Mouse (Mus musculus): ENCODE measurements around the gene Mblac1. TPM values are rescaled to one million over a fixed set of nuclear protein-coding genes. Genes with fewer than 3 reads are reported as not detected.
"Not testable (repeated sequence)": the region's sequence is repeated elsewhere in the genome, so short reads cannot be mapped to it uniquely, and the experiment has no call there.

Gene Mblac1
- polyA plus RNA-seq, 1 experiment: not detected

- Histone ChIP-seq H3K27ac (ENCODE audit: insufficient read depth, low read depth, low read length) (no peak overlapping the region), H3K4me3 (ENCODE audit: insufficient read depth, low read depth, low read length) (no peak overlapping the region), H3K4me1 (ENCODE audit: control insufficient read depth, insufficient read depth, low read length) (peaks cover 3% of the 10 kb centered on the region; the same call in 1 of the 2 replicates)
- WGBS: 0% methylated on average over 1 of the region's 1 CpGs
- no peak for TF ChIP-seq POLR2A (IDR thresholded peaks at IDR 0.05; ENCODE audit: insufficient read depth, low read depth, low read length)
- no peak for TF ChIP-seq CTCF (IDR thresholded peaks at IDR 0.05; ENCODE audit: insufficient read depth, low read depth, low read length)
These were observed 5.5 kb downstream of the Mblac1 start for GRCm38 (mm10) chr5:138199576-138199975.

- H3K4me1 ChIP-seq (ENCODE audit: control insufficient read depth, insufficient read depth, low read length): no peaks in the 10 kb centered on the region
- no peak for TF ChIP-seq CTCF (IDR thresholded peaks at IDR 0.05; ENCODE audit: insufficient read depth, low read depth, low read length)
- TF ChIP-seq POLR2A (IDR thresholded peaks at IDR 0.05; ENCODE audit: insufficient read depth, low read depth, low read length): no peak
- H3K27ac ChIP-seq (ENCODE audit: insufficient read depth, low read depth, low read length): no peak overlapping the region
- no peak overlapping the region for H3K4me3 ChIP-seq (ENCODE audit: insufficient read depth, low read depth, low read length)
- 93% methylated on average over 3 of the region's 3 CpGs for WGBS
These were observed 8.0 kb downstream of the Mblac1 start for GRCm38 (mm10) chr5:138202086-138202485.

- Histone ChIP-seq H3K27ac (ENCODE audit: insufficient read depth, low read depth, low read length) (no peak overlapping the region), H3K4me1 (ENCODE audit: control insufficient read depth, insufficient read depth, low read length) (no peaks in the 10 kb centered on the region), H3K4me3 (ENCODE audit: insufficient read depth, low read depth, low read length) (no peak overlapping the region)
- TF ChIP-seq POLR2A (IDR thresholded peaks at IDR 0.05; ENCODE audit: insufficient read depth, low read depth, low read length): no peak
- WGBS: 78% methylated on average over 1 of the region's 1 CpGs
These were observed 13.1 kb downstream of the Mblac1 start for GRCm38 (mm10) chr5:138207253-138207652.

DNA sequence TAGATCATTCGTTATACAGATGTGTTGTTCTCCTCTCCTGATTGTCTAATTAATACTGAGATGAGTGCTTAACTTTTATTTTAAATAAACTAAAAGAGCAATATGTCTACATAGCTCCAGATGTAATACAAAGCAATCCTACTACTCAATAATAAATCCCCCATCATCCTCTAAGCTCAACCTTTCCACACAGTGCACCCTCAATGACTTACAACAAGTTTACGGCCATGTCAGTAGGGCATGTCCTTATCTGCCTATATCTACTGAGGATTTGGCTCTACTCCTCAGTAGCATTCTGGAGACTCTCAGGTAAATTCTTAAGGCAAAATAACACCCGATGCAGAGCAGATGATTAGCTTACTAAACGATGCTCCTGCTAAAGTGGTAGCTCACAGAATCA, 13.8 kb downstream of the Mblac1 start:
- H3K4me3 ChIP-seq (ENCODE audit: insufficient read depth, low read depth, low read length): no peak overlapping the region
- WGBS: 85% methylated on average over 4 of the region's 4 CpGs
- no peaks in the 10 kb centered on the region for H3K4me1 ChIP-seq (ENCODE audit: control insufficient read depth, insufficient read depth, low read length)
- no peak for TF ChIP-seq POLR2A (IDR thresholded peaks at IDR 0.05; ENCODE audit: insufficient read depth, low read depth, low read length)
- no peak for TF ChIP-seq CTCF (IDR thresholded peaks at IDR 0.05; ENCODE audit: insufficient read depth, low read depth, low read length)
- H3K27ac ChIP-seq (ENCODE audit: insufficient read depth, low read depth, low read length): no peak overlapping the region

GRCm38 (mm10) chr5:138216632-138217031, 22.5 kb downstream of the Mblac1 start:
- WGBS: 91% methylated on average over 13 of the region's 13 CpGs

GRCm38 (mm10) chr5:138219864-138220263, 25.8 kb downstream of the Mblac1 start:
- WGBS: 45% methylated on average over 2 of the region's 2 CpGs
- no peaks in the 10 kb centered on the region for H3K4me1 ChIP-seq (ENCODE audit: control insufficient read depth, insufficient read depth, low read length)
- no peak for TF ChIP-seq POLR2A (IDR thresholded peaks at IDR 0.05; ENCODE audit: insufficient read depth, low read depth, low read length)
- no peak for TF ChIP-seq CTCF (IDR thresholded peaks at IDR 0.05; ENCODE audit: insufficient read depth, low read depth, low read length)
- no peak overlapping the region for H3K27ac ChIP-seq (ENCODE audit: insufficient read depth, low read depth, low read length)
- H3K4me3 ChIP-seq (ENCODE audit: insufficient read depth, low read depth, low read length): no peak overlapping the region

More at GRCm38 (mm10) chr5:138216632-138217031, 22.5 kb downstream of the Mblac1 start:
- not testable (repeated sequence) for H3K4me3 ChIP-seq (ENCODE audit: insufficient read depth, low read depth, low read length); H3K4me1 ChIP-seq (ENCODE audit: control insufficient read depth, insufficient read depth, low read length); H3K27ac ChIP-seq (ENCODE audit: insufficient read depth, low read depth, low read length)

- 22% methylated on average over 4 of the region's 4 CpGs for whole genome bisulfite sequencing
- Histone ChIP-seq H3K27ac (ENCODE audit: insufficient read depth, low read depth, low read length) (no peak overlapping the region), H3K4me1 (ENCODE audit: control insufficient read depth, insufficient read depth, low read length) (no peaks in the 10 kb centered on the region), H3K4me3 (ENCODE audit: insufficient read depth, low read depth, low read length) (no peak overlapping the region)
- 0 out of 2 replicates have a peak, but pooled peaks have one; percentile 31 for TF ChIP-seq CTCF (IDR thresholded peaks at IDR 0.05; ENCODE audit: insufficient read depth, low read depth, low read length)
- no peak for TF ChIP-seq POLR2A (IDR thresholded peaks at IDR 0.05; ENCODE audit: insufficient read depth, low read depth, low read length)
These were observed 28.0 kb downstream of the Mblac1 start for GRCm38 (mm10) chr5:138222111-138222510.

GRCm38 (mm10) chr5:138223287-138223686, 29.2 kb downstream of the Mblac1 start:
- 35% methylated on average over 3 of the region's 3 CpGs for WGBS
- H3K4me3 ChIP-seq (ENCODE audit: insufficient read depth, low read depth, low read length): no peak overlapping the region
- no peak overlapping the region for H3K27ac ChIP-seq (ENCODE audit: insufficient read depth, low read depth, low read length)
- TF ChIP-seq POLR2A (IDR thresholded peaks at IDR 0.05; ENCODE audit: insufficient read depth, low read depth, low read length) (no peak), CTCF (IDR thresholded peaks at IDR 0.05; ENCODE audit: insufficient read depth, low read depth, low read length) (no peak)
- no peaks in the 10 kb centered on the region for H3K4me1 ChIP-seq (ENCODE audit: control insufficient read depth, insufficient read depth, low read length)

DNA sequence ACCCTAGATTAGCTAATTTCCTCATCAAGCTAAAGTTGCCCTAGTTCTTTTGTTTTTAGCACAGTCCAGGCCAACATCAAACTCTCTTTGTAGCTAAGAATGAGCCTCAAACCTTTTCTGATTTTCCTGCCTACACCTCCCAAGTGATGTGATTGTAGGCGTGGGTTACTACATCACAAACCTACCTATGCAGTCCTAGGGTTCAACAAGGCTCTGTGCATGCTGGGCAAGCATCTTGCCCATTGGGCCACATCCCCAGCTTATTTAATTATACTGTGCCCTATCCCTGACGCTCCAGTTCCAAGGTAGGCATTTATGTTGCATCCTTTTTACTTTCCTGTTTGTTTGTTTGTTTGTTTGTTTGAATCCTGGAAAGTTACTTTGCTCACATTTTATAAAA, 31.6 kb downstream of the Mblac1 start, which contains the start of gene Nxpe5:
Gene Nxpe5 (plus strand): TSS at position 199 of the 400 bp plus-strand sequence.
- TF ChIP-seq CTCF (IDR thresholded peaks at IDR 0.05; ENCODE audit: insufficient read depth, low read depth, low read length) (no peak), POLR2A (IDR thresholded peaks at IDR 0.05; ENCODE audit: insufficient read depth, low read depth, low read length) (no peak)
- no peak within 1 kb of the TSS for H3K4me3 ChIP-seq (ENCODE audit: insufficient read depth, low read depth, low read length)
- no peaks in the 10 kb centered on the region for H3K4me1 ChIP-seq (ENCODE audit: control insufficient read depth, insufficient read depth, low read length)
- 61% methylated on average over 2 of the region's 2 CpGs for WGBS
- H3K27ac ChIP-seq (ENCODE audit: insufficient read depth, low read depth, low read length): no peak within 1 kb of the TSS

DNA sequence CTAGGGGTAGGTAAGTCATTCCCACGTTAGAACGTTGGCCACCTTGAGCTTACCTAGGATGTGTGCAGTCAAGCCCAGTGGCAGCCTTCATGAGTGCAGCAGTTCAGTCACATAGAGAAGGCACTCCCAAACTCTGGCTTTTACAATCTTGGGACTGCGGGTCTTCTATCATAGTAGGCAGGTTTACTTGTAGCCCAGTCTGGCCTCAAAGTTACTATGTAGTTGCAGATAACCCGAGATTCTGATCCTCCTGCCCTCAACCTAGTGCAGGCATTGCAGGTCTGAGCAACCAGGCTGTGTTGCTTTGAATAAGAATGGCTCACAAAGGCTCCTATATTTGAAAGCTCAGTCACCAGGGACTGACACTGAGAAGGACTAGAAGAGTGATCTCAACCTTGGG, 32.4 kb downstream of the Mblac1 start:
- H3K4me3 ChIP-seq (ENCODE audit: insufficient read depth, low read depth, low read length): no peak overlapping the region
- H3K4me1 ChIP-seq (ENCODE audit: control insufficient read depth, insufficient read depth, low read length): no peaks in the 10 kb centered on the region
- no peak for TF ChIP-seq POLR2A (IDR thresholded peaks at IDR 0.05; ENCODE audit: insufficient read depth, low read depth, low read length)
- no peak for TF ChIP-seq CTCF (IDR thresholded peaks at IDR 0.05; ENCODE audit: insufficient read depth, low read depth, low read length)
- no peak overlapping the region for H3K27ac ChIP-seq (ENCODE audit: insufficient read depth, low read depth, low read length)
- WGBS: 76% methylated on average over 4 of the region's 4 CpGs
